Mouse (Mus musculus): ENCODE results near the gene Kank1.
A peak's percentile ranks its signal among the peaks of the same experiment; 100 is the strongest.

The Kank1 gene

GRCm38 (mm10) chr19:25236596-25237491 lies at the start of gene Kank1:
Gene Kank1, plus strand, starts transcription at chr19:25236975.
- DNase-seq (ENCODE audit: low spot score in 2 of 2) = peak; percentile 25 to 39

- no peak for DNase-seq (ENCODE audit: low spot score in 2 of 2)
Measured at GRCm38 (mm10) chr19:25187681-25188080, 49.1 kb upstream of the Kank1 start.

GRCm38 (mm10) chr19:25193751-25194150 lies 43.0 kb upstream of the Kank1 start:
- DNase-seq (ENCODE audit: low spot score in 2 of 2) = no peak

- no peak for DNase-seq (ENCODE audit: low spot score in 2 of 2)
Measured at GRCm38 (mm10) chr19:25200081-25200860, 36.5 kb upstream of the Kank1 start.

- no peak for DNase-seq (ENCODE audit: low spot score in 2 of 2)
Measured at GRCm38 (mm10) chr19:25203077-25203476, 33.7 kb upstream of the Kank1 start.

GRCm38 (mm10) chr19:25206969-25207368 lies 29.8 kb upstream of the Kank1 start:
- DNase-seq (ENCODE audit: low spot score in 2 of 2) = no peak

GRCm38 (mm10) chr19:25207731-25208361 lies 28.9 kb upstream of the Kank1 start:
- DNase-seq (ENCODE audit: low spot score in 2 of 2) = no peak

- no peak for DNase-seq (ENCODE audit: low spot score in 2 of 2)
Measured at GRCm38 (mm10) chr19:25208596-25209110, 28.1 kb upstream of the Kank1 start.

GRCm38 (mm10) chr19:25220611-25221010 lies 16.2 kb upstream of the Kank1 start:
- no peak for DNase-seq (ENCODE audit: low spot score in 2 of 2)

- no peak for DNase-seq (ENCODE audit: low spot score in 2 of 2)
Measured at GRCm38 (mm10) chr19:25221964-25222640, 14.7 kb upstream of the Kank1 start.

GRCm38 (mm10) chr19:25230058-25230974 lies 6.5 kb upstream of the Kank1 start:
- DNase-seq (ENCODE audit: low spot score in 2 of 2) = no peak

- DNase-seq (ENCODE audit: low spot score in 2 of 2) = no peak
Measured at GRCm38 (mm10) chr19:25230975-25231334, 5.8 kb upstream of the Kank1 start.

- DNase-seq (ENCODE audit: low spot score in 2 of 2) = no peak
Measured at GRCm38 (mm10) chr19:25232032-25232431, 4.7 kb upstream of the Kank1 start.

- peak in 1 of 2 experiments; percentile 4 for DNase-seq (ENCODE audit: low spot score in 2 of 2)
Measured at GRCm38 (mm10) chr19:25237492-25238040, 791 bp downstream of the Kank1 start.

- no peak for DNase-seq (ENCODE audit: low spot score in 2 of 2)
Measured at GRCm38 (mm10) chr19:25238121-25238520, 1.3 kb downstream of the Kank1 start.

GRCm38 (mm10) chr19:25243566-25243965 lies 6.8 kb downstream of the Kank1 start:
- no peak for DNase-seq (ENCODE audit: low spot score in 2 of 2)

- no peak for DNase-seq (ENCODE audit: low spot score in 2 of 2)
Measured at GRCm38 (mm10) chr19:25246062-25246461, 9.3 kb downstream of the Kank1 start.

GRCm38 (mm10) chr19:25247858-25248552 lies 11.2 kb downstream of the Kank1 start:
- DNase-seq (ENCODE audit: low spot score in 2 of 2) = no peak

- DNase-seq (ENCODE audit: low spot score in 2 of 2) = no peak
Measured at GRCm38 (mm10) chr19:25249230-25249629, 12.5 kb downstream of the Kank1 start.
